Mouse (Mus musculus): ENCODE measurements around the gene Snapc3. TPM values are rescaled to one million over a fixed set of nuclear protein-coding genes. Genes with fewer than 3 reads are reported as not detected.

Gene Snapc3
- polyA plus RNA-seq, 1 experiment = not detected

GRCm38 (mm10) chr4:83428845-83429244 is 11.3 kb downstream of the Snapc3 start:
- Histone ChIP-seq H3K4me1 (ENCODE audit: control insufficient read depth, insufficient read depth, low read length) (no peaks in the 10 kb centered on the region), H3K4me3 (ENCODE audit: insufficient read depth, low read depth, low read length) (no peak overlapping the region), H3K27ac (ENCODE audit: insufficient read depth, low read depth, low read length) (no peak overlapping the region)
- TF ChIP-seq CTCF (IDR thresholded peaks at IDR 0.05; ENCODE audit: insufficient read depth, low read depth, low read length) (no peak), POLR2A (IDR thresholded peaks at IDR 0.05; ENCODE audit: insufficient read depth, low read depth, low read length) (no peak)
- WGBS = 95% methylated on average over 4 of the region's 4 CpGs

DNA sequence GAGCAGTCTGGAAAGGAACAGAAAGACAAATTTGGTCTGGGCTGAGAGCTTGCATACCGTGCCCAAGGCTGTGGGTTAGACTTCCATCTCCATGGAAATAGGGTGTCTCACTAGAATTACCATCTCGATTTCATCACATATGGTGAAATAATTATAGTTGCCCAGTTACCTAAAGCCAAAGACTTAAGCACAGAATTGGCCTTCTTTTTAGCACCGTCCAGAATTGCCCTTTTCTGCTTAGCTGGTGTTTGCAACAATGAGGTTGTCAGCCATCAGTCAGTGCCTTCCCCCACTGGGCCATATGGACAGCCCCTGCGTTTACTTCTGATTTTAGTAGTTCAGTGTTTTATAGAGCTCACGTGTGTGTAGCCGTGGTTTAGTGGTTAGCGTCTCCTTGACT is 14.4 kb downstream of the Snapc3 start:
- no peak overlapping the region for H3K27ac ChIP-seq (ENCODE audit: insufficient read depth, low read depth, low read length)
- no peak for TF ChIP-seq CTCF (IDR thresholded peaks at IDR 0.05; ENCODE audit: insufficient read depth, low read depth, low read length)
- no peak for TF ChIP-seq POLR2A (IDR thresholded peaks at IDR 0.05; ENCODE audit: insufficient read depth, low read depth, low read length)
- WGBS = 74% methylated on average over 7 of the region's 7 CpGs
- H3K4me3 ChIP-seq (ENCODE audit: insufficient read depth, low read depth, low read length) = no peak overlapping the region
- H3K4me1 ChIP-seq (ENCODE audit: control insufficient read depth, insufficient read depth, low read length) = no peaks in the 10 kb centered on the region

GRCm38 (mm10) chr4:83432901-83433300 is 15.4 kb downstream of the Snapc3 start:
- TF ChIP-seq POLR2A (IDR thresholded peaks at IDR 0.05; ENCODE audit: insufficient read depth, low read depth, low read length) = no peak
- no peak for TF ChIP-seq CTCF (IDR thresholded peaks at IDR 0.05; ENCODE audit: insufficient read depth, low read depth, low read length)
- no peaks in the 10 kb centered on the region for H3K4me1 ChIP-seq (ENCODE audit: control insufficient read depth, insufficient read depth, low read length)
- WGBS = 90% methylated on average over 6 of the region's 6 CpGs
- no peak overlapping the region for H3K4me3 ChIP-seq (ENCODE audit: insufficient read depth, low read depth, low read length)
- no peak overlapping the region for H3K27ac ChIP-seq (ENCODE audit: insufficient read depth, low read depth, low read length)

GRCm38 (mm10) chr4:83436375-83436774 is 18.9 kb downstream of the Snapc3 start:
- no peak for TF ChIP-seq POLR2A (IDR thresholded peaks at IDR 0.05; ENCODE audit: insufficient read depth, low read depth, low read length)
- TF ChIP-seq CTCF (IDR thresholded peaks at IDR 0.05; ENCODE audit: insufficient read depth, low read depth, low read length) = no peak
- Histone ChIP-seq H3K27ac (ENCODE audit: insufficient read depth, low read depth, low read length) (no peak overlapping the region), H3K4me1 (ENCODE audit: control insufficient read depth, insufficient read depth, low read length) (peaks cover 3% of the 10 kb centered on the region; the same call in 1 of the 2 replicates), H3K4me3 (ENCODE audit: insufficient read depth, low read depth, low read length) (no peak overlapping the region)
- 94% methylated on average over 8 of the region's 8 CpGs for WGBS

DNA sequence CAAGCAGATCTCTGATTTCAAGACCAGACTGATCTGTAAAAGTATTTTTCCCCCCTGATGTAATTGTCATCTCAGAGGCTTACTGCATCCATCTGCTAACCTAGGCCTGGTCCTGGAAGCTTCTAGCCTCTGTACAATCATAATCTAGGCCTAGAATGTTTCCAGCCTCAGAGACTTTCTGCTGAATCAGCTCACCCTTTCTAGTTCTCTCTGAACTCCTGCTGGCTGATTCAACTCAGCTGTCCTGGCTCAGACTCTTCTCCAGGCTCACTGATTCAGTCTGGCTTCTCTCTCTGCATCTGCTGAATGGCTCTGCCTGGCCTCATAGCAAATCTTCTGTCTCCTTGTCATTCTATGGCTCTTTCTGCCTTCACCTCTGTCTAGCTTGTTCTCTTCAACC is 20.6 kb downstream of the Snapc3 start:
- peaks cover 3% of the 10 kb centered on the region; the same call in 1 of the 2 replicates for H3K4me1 ChIP-seq (ENCODE audit: control insufficient read depth, insufficient read depth, low read length)
- no peak for TF ChIP-seq POLR2A (IDR thresholded peaks at IDR 0.05; ENCODE audit: insufficient read depth, low read depth, low read length)
- TF ChIP-seq CTCF (IDR thresholded peaks at IDR 0.05; ENCODE audit: insufficient read depth, low read depth, low read length) = no peak
- H3K4me3 ChIP-seq (ENCODE audit: insufficient read depth, low read depth, low read length) = no peak overlapping the region
- no peak overlapping the region for H3K27ac ChIP-seq (ENCODE audit: insufficient read depth, low read depth, low read length)

GRCm38 (mm10) chr4:83439045-83439444 is 21.5 kb downstream of the Snapc3 start:
- 43% methylated on average over 5 of the region's 5 CpGs for WGBS

GRCm38 (mm10) chr4:83441050-83441449 is 23.5 kb downstream of the Snapc3 start:
- Histone ChIP-seq H3K4me1 (ENCODE audit: control insufficient read depth, insufficient read depth, low read length) (peaks cover 3% of the 10 kb centered on the region; the same call in 1 of the 2 replicates), H3K27ac (ENCODE audit: insufficient read depth, low read depth, low read length) (no peak overlapping the region), H3K4me3 (ENCODE audit: insufficient read depth, low read depth, low read length) (no peak overlapping the region)
- 68% methylated on average over 4 of the region's 4 CpGs for WGBS
- TF ChIP-seq CTCF (IDR thresholded peaks at IDR 0.05; ENCODE audit: insufficient read depth, low read depth, low read length) (no peak), POLR2A (IDR thresholded peaks at IDR 0.05; ENCODE audit: insufficient read depth, low read depth, low read length) (no peak)

More at GRCm38 (mm10) chr4:83439045-83439444, 21.5 kb downstream of the Snapc3 start:
- H3K4me3 ChIP-seq (ENCODE audit: insufficient read depth, low read depth, low read length) = no peak overlapping the region
- H3K27ac ChIP-seq (ENCODE audit: insufficient read depth, low read depth, low read length) = no peak overlapping the region
- H3K4me1 ChIP-seq (ENCODE audit: control insufficient read depth, insufficient read depth, low read length) = peaks cover 3% of the 10 kb centered on the region; the same call in 1 of the 2 replicates
- no peak for TF ChIP-seq CTCF (IDR thresholded peaks at IDR 0.05; ENCODE audit: insufficient read depth, low read depth, low read length)
- no peak for TF ChIP-seq POLR2A (IDR thresholded peaks at IDR 0.05; ENCODE audit: insufficient read depth, low read depth, low read length)

GRCm38 (mm10) chr4:83450785-83451184 is 33.3 kb downstream of the Snapc3 start:
- H3K27ac ChIP-seq (ENCODE audit: insufficient read depth, low read depth, low read length) = no peak overlapping the region
- 72% methylated on average over 4 of the region's 4 CpGs for WGBS
- H3K4me1 ChIP-seq (ENCODE audit: control insufficient read depth, insufficient read depth, low read length) = no peaks in the 10 kb centered on the region
- H3K4me3 ChIP-seq (ENCODE audit: insufficient read depth, low read depth, low read length) = no peak overlapping the region
- TF ChIP-seq POLR2A (IDR thresholded peaks at IDR 0.05; ENCODE audit: insufficient read depth, low read depth, low read length) (no peak), CTCF (IDR thresholded peaks at IDR 0.05; ENCODE audit: insufficient read depth, low read depth, low read length) (no peak)

DNA sequence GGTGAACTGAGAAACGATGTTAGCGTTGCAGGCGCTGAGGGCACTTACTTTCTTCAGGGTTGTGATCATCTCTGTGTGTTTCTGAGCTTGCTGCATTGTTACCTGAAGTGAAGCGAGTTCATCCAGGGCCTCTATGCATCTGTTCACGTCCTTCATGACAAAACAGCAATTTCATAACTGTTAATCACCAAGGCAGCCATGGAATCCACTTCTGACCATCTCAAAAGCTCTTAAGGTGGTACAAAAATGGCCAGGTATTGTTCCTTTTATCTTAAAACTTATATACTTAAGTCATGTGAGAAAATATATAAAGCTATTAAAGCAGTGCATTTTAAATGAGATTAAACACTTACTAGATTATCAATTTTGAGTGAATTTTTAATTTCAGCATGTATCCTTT is 42.6 kb downstream of the Snapc3 start:
- Histone ChIP-seq H3K4me3 (ENCODE audit: insufficient read depth, low read depth, low read length) (no peak overlapping the region), H3K4me1 (ENCODE audit: control insufficient read depth, insufficient read depth, low read length) (no peaks in the 10 kb centered on the region), H3K27ac (ENCODE audit: insufficient read depth, low read depth, low read length) (no peak overlapping the region)
- no peak for TF ChIP-seq POLR2A (IDR thresholded peaks at IDR 0.05; ENCODE audit: insufficient read depth, low read depth, low read length)
- TF ChIP-seq CTCF (IDR thresholded peaks at IDR 0.05; ENCODE audit: insufficient read depth, low read depth, low read length) = no peak
- WGBS = 91% methylated on average over 5 of the region's 5 CpGs

DNA sequence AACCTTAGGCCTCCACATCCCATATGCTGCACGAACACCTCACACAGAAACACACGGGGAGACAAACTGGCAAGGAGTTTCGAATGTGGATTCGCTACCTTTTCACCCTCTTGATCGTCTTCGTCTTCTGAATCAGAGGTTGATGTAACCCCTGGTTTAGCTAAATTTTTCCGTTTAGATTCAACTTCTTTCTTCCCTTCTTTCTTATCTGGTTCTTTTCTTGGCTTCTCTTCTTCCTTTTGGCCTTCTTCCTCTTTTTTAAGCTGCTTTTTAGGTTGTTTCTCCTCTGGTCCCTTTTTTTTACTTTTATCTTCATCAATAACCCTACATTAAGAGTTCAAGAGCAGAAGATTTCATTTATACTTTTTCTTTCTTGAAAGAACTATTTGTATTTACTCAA is 47.3 kb downstream of the Snapc3 start:
- WGBS = 92% methylated on average over 7 of the region's 7 CpGs
- TF ChIP-seq POLR2A (IDR thresholded peaks at IDR 0.05; ENCODE audit: insufficient read depth, low read depth, low read length) (no peak), CTCF (IDR thresholded peaks at IDR 0.05; ENCODE audit: insufficient read depth, low read depth, low read length) (no peak)
- no peak overlapping the region for H3K27ac ChIP-seq (ENCODE audit: insufficient read depth, low read depth, low read length)
- H3K4me3 ChIP-seq (ENCODE audit: insufficient read depth, low read depth, low read length) = no peak overlapping the region
- peaks cover 3% of the 10 kb centered on the region; the same call in 1 of the 2 replicates for H3K4me1 ChIP-seq (ENCODE audit: control insufficient read depth, insufficient read depth, low read length)
